In the genomic region with DNA sequence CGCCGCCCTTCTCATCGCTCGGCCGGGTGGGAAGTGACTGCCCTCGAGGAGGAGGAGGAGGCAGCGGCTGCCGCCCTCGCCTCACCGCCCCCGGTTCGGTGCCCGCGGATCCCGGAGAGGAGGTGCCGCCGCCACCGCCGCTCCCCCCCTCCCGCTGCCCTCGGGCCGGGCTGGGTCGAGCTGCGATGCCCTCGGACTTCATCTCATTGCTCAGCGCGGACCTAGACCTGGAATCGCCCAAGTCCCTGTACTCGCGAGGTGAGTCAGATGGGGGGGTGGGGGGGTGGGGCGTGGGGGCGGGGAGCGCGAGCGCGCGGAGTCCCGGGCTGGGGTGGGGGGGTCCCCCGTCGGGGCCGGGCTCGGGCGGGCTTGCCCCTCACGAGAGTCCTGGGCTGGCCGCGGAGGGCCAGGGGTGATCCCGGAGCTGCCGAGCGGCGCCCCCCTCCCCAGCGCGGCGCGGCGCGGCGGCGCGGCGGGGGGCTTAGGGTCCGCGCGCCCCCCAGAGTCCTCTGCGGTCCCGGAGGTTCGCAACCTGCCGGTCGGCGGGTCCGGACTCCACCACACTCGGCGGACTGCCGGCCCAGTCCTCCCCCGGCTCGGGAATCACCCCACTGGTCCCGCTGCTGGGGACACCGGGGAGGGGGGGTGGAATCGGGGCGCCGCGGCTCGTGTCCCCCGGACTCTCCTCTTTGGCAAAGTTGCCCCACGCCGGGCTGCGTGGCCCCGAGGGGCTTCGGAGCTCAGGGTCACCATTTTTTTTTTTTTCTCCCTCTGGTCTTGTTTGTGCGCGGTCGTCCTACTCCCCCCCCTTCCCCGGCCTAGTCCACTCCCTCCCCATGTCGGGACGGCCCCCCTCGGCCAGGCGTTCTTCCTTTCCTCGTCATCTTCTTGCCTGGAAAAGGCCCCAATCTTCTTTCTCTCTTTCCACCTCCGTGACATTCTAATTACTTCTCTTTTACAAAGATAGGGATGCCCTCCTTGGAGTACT, we compare ENCODE assay signal across 8 mouse cellular contexts. TPM values are rescaled to one million over a fixed set of nuclear protein-coding genes. Genes with fewer than 3 reads are reported as not detected.
DNase-seq lines count a peak whose midpoint lies in the region; ATAC-seq and TF ChIP-seq lines count a peak whose summit lies in the region.

No protein-coding gene starts in this region.

- no peaks in the 10 kb centered on the region for H3K9me3 ChIP-seq in heart, embryonic 11.5 days (replicated peaks; ENCODE audit: control insufficient read depth, low read length)
- no peaks in the 10 kb centered on the region for H3K9me3 ChIP-seq in kidney, embryonic 16.5 days (ENCODE audit: low read length)
- H3K9me3 ChIP-seq in stomach, postnatal 0 days (ENCODE audit: control insufficient read depth, low read length), result no peaks in the 10 kb centered on the region

- peak overlapping the region; percentile 76 for H3K4me3 ChIP-seq in bone marrow, adult 2 months (replicated peaks; ENCODE audit: control insufficient read depth, low read depth, low read length)
- H3K4me3 ChIP-seq in embryonic fibroblast, embryonic 13.5 days (ENCODE audit: insufficient read depth, low read length), result peak overlapping the region; percentile 87
- H3K4me3 ChIP-seq in heart, embryonic 11.5 days (ENCODE audit: low read depth, low read length), result peak overlapping the region; percentile 98
- H3K4me3 ChIP-seq in kidney, embryonic 16.5 days (ENCODE audit: low read length), result peak overlapping the region; percentile 98
- H3K4me3 ChIP-seq in liver, adult 2 months (ENCODE audit: insufficient read depth, low read depth, low read length), result peak overlapping the region; percentile 95
- peak overlapping the region; percentile 98 for H3K4me3 ChIP-seq in stomach, postnatal 0 days (ENCODE audit: low read depth, low read length)

- peak; percentile 50 for ATAC-seq in heart, embryonic 11.5 days (replicated peaks; ENCODE audit: insufficient number of reproducible peaks, low FRiP score, low TSS enrichment)
- ATAC-seq in kidney, embryonic 16.5 days (ENCODE audit: low FRiP score, low TSS enrichment), result peak; percentile 73
- peak; percentile 67 for ATAC-seq in stomach, postnatal 0 days (ENCODE audit: low FRiP score, low TSS enrichment)

- peak; percentile 27 to 40 for DNase-seq in B cell, adult 2 months
- no peak for DNase-seq in liver, adult 2 months (ENCODE audit: extremely low read depth, low read depth, low spot score)
- DNase-seq in neural tube, embryonic 10.5 days (ENCODE audit: extremely low spot score, low spot score), result peak; percentile 61
- DNase-seq in stomach, postnatal 0 days (ENCODE audit: low spot score), result peak; percentile 78

- TF ChIP-seq EP300 in stomach, postnatal 0 days (optimal IDR thresholded peaks at IDR 0.05), result no peak

- peak overlapping the region; percentile 77 for H3K4me2 ChIP-seq in heart, embryonic 11.5 days
- H3K4me2 ChIP-seq in kidney, embryonic 16.5 days (replicated peaks; ENCODE audit: low read depth, low read length), result peak overlapping the region; percentile 78
- peak overlapping the region; percentile 64 for H3K4me2 ChIP-seq in stomach, postnatal 0 days (replicated peaks; ENCODE audit: low read depth)

- H3K79me2 ChIP-seq in liver, adult 2 months (ENCODE audit: control insufficient read depth, insufficient read depth, low read length), result peaks cover 6% of the 10 kb centered on the region; the same call in 1 of the 2 replicates

- no peaks in the 10 kb centered on the region for H3K36me3 ChIP-seq in heart, embryonic 11.5 days (ENCODE audit: control insufficient read depth, insufficient read depth, low read length)
- no peaks in the 10 kb centered on the region for H3K36me3 ChIP-seq in kidney, embryonic 16.5 days (ENCODE audit: insufficient read depth, low read length)
- H3K36me3 ChIP-seq in liver, adult 2 months (ENCODE audit: control insufficient read depth, insufficient read depth, low read length), result no peaks in the 10 kb centered on the region
- H3K36me3 ChIP-seq in stomach, postnatal 0 days (ENCODE audit: control insufficient read depth, insufficient read depth, low read length), result no peaks in the 10 kb centered on the region

- WGBS in bone marrow, adult 2 months, result 1% methylated on average over 96 of the region's 98 CpGs
- WGBS in heart, embryonic 11.5 days (ENCODE audit: insufficient replicate concordance), result under 1% methylated on average over 54 of the region's 98 CpGs
- WGBS in kidney, embryonic 16.5 days, result under 1% methylated on average over 65 of the region's 98 CpGs
- WGBS in liver, adult 2 months, result 1% methylated on average over 75 of the region's 98 CpGs
- WGBS in stomach, postnatal 0 days, result under 1% methylated on average over 50 of the region's 98 CpGs

- H3K9ac ChIP-seq in heart, embryonic 11.5 days (ENCODE audit: low read depth, low read length), result peak overlapping the region; percentile 97
- peak overlapping the region; percentile 94 for H3K9ac ChIP-seq in kidney, embryonic 16.5 days (replicated peaks; ENCODE audit: low read length)
- peak overlapping the region; percentile 94 for H3K9ac ChIP-seq in liver, adult 2 months (ENCODE audit: low read depth, low read length)
- peak overlapping the region; percentile 99 for H3K9ac ChIP-seq in stomach, postnatal 0 days (ENCODE audit: low read length)

- no peak for TF ChIP-seq POLR2A in bone marrow, adult 2 months (IDR thresholded peaks at IDR 0.05; ENCODE audit: borderline replicate concordance, control insufficient read depth, low read depth, low read length)
- no peak; the same call in 1 of the 2 replicates for TF ChIP-seq POLR2A in embryonic fibroblast, embryonic 13.5 days (IDR thresholded peaks at IDR 0.05; ENCODE audit: low read depth, low read length)
- TF ChIP-seq POLR2A in liver, adult 2 months (IDR thresholded peaks at IDR 0.05; ENCODE audit: extremely low read depth, insufficient read depth, low read length), result no peak

- no peaks in the 10 kb centered on the region for H3K27me3 ChIP-seq in heart, embryonic 11.5 days (ENCODE audit: control insufficient read depth, insufficient read depth, low read length)
- H3K27me3 ChIP-seq in kidney, embryonic 16.5 days (ENCODE audit: insufficient read depth, low read length), result no peaks in the 10 kb centered on the region
- no peaks in the 10 kb centered on the region for H3K27me3 ChIP-seq in liver, adult 2 months (ENCODE audit: control insufficient read depth, insufficient read depth, low read length)
- no peaks in the 10 kb centered on the region for H3K27me3 ChIP-seq in stomach, postnatal 0 days (ENCODE audit: control insufficient read depth, insufficient read depth, low read length)

- no peaks in the 10 kb centered on the region; the same call in 1 of the 2 replicates for H3K4me1 ChIP-seq in bone marrow, adult 2 months (ENCODE audit: control insufficient read depth, insufficient read depth, low read length)
- H3K4me1 ChIP-seq in embryonic fibroblast, embryonic 13.5 days (ENCODE audit: control insufficient read depth, insufficient read depth, low read length), result peaks cover 5% of the 10 kb centered on the region; the same call in 1 of the 2 replicates
- H3K4me1 ChIP-seq in heart, embryonic 11.5 days (ENCODE audit: control insufficient read depth, insufficient read depth, low read length), result peaks cover 9% of the 10 kb centered on the region; the same call in 1 of the 2 replicates
- peaks cover 19% of the 10 kb centered on the region for H3K4me1 ChIP-seq in kidney, embryonic 16.5 days (ENCODE audit: insufficient read depth, low read length)
- peaks cover 4% of the 10 kb centered on the region; the same call in 1 of the 2 replicates for H3K4me1 ChIP-seq in liver, adult 2 months (ENCODE audit: control insufficient read depth, insufficient read depth, low read length)
- H3K4me1 ChIP-seq in stomach, postnatal 0 days (replicated peaks; ENCODE audit: control insufficient read depth, insufficient read depth), result no peaks in the 10 kb centered on the region

- no peak for TF ChIP-seq CTCF in bone marrow, adult 2 months (IDR thresholded peaks at IDR 0.05; ENCODE audit: control insufficient read depth, insufficient read depth, low read length)
- TF ChIP-seq CTCF in embryonic fibroblast, embryonic 13.5 days (IDR thresholded peaks at IDR 0.05; ENCODE audit: borderline replicate concordance, insufficient read depth, low read length), result no peak
- no peak for TF ChIP-seq CTCF in liver, adult 2 months (IDR thresholded peaks at IDR 0.05; ENCODE audit: low read depth, low read length)
- no peak for TF ChIP-seq CTCF in stomach, postnatal 0 days (IDR thresholded peaks at IDR 0.05; ENCODE audit: low read depth)

- peak overlapping the region; percentile 89 for H3K27ac ChIP-seq in bone marrow, adult 2 months (ENCODE audit: control insufficient read depth, insufficient read depth, low read depth, low read length, poor library complexity)
- H3K27ac ChIP-seq in embryonic fibroblast, embryonic 13.5 days (ENCODE audit: insufficient read depth, low read length), result peak overlapping the region; percentile 85
- peak overlapping the region; percentile 98 for H3K27ac ChIP-seq in heart, embryonic 11.5 days (ENCODE audit: low read depth, low read length)
- H3K27ac ChIP-seq in kidney, embryonic 16.5 days (ENCODE audit: low read length), result peak overlapping the region; percentile 99
- H3K27ac ChIP-seq in liver, adult 2 months (replicated peaks; ENCODE audit: insufficient read depth, low read depth, low read length), result peak overlapping the region; percentile 88
- H3K27ac ChIP-seq in stomach, postnatal 0 days (replicated peaks), result peak overlapping the region; percentile 99

RNA-seq across cellular contexts. Expression of a gene that starts 0.7 kb away (rescaled TPM):
- 6.7 and 18.8 TPM in 2 replicates for polyA plus RNA-seq in bone marrow, adult 2 months (2011; ENCODE audit: insufficient read depth, insufficient read length, low replicate concordance, missing spikeins)
- 89.1 and 108 TPM in 2 replicates for polyA plus RNA-seq in embryonic fibroblast, embryonic 13.5 days (2011; ENCODE audit: insufficient read length, low read depth, missing spikeins)
- polyA plus RNA-seq in heart, embryonic 11.5 days (2014; fragmentation: Nextera tagmentation; extraction: Ambion mirVana), result 11.2 and 12.2 TPM in 2 replicates
- 21.0 and 28.9 TPM in 2 replicates for polyA plus RNA-seq in kidney, embryonic 16.5 days (2015; fragmentation: Nextera tagmentation; extraction: Ambion mirVana)
- 9.4 and 11.5 TPM in 2 replicates for total RNA-seq in liver, adult 2 months (2014; rRNA removed)
- polyA plus RNA-seq in liver, adult 2 months (2012; rRNA removed), result 5.6 and 9.7 TPM in 2 replicates
- 4.8 and 5.8 TPM in 2 replicates for polyA plus RNA-seq in stomach, postnatal 0 days (2015; fragmentation: Nextera tagmentation; extraction: Ambion mirVana)
